Mouse (Mus musculus): ENCODE data around the gene Ttpal.

DNA sequence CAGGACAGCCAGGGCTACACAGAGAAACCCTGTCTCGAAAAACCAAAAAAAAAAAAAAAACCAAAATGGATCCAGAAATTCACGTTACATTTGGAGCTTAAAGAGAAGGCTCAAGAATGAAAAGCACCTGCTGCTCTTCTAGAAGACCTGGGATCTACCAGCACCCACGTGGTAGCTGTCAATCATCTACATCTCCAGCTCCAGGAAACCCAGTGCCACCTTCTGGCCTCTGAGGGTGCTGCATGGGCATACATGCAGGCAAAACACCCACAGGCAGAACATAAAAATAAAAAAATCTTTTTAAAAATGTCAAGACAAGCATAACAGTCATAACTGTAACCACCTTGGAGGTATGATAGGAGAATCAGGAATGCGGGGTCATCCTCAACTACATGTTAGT, 4.5 kb upstream of the Ttpal start:
- TF ChIP-seq CTCF (IDR thresholded peaks at IDR 0.05; ENCODE audit: insufficient read depth, low read depth, low read length) (no peak), POLR2A (IDR thresholded peaks at IDR 0.05; ENCODE audit: insufficient read depth, low read depth, low read length) (no peak)
